Comparison of ENCODE assay signal across 16 mouse cellular contexts in genomic region chr1:192293391-192293790, GRCm38 (mm10).
DNase-seq lines count a peak whose midpoint lies in the region; ATAC-seq lines count a peak whose summit lies in the region.
"Had no signal": no experiment of that assay in that cellular context is flagged by ENCODE, and none has a peak within 500 bp of the region (broad histone marks: within the 10 kb centered on the region; RNA-seq: fewer than 3 reads in every experiment).

No protein-coding gene starts in this region.

- 70% methylated on average over 4 of the region's 4 CpGs for WGBS in hindbrain, embryonic 12.5 days
- 56% methylated on average over 4 of the region's 4 CpGs for WGBS in hindbrain, embryonic 14.5 days
- WGBS in neural tube, embryonic 13.5 days: 60% methylated on average over 4 of the region's 4 CpGs
- 40% methylated on average over 3 of the region's 4 CpGs for WGBS in intestine, embryonic 16.5 days
- 82% methylated on average over 4 of the region's 4 CpGs for WGBS in forebrain, embryonic 10.5 days

- ATAC-seq in hindbrain, embryonic 12.5 days (ENCODE audit: low FRiP score): 0 out of 2 replicates have a peak, but pooled peaks have one; percentile 26
- no peak for ATAC-seq in hindbrain, embryonic 14.5 days (ENCODE audit: low FRiP score)
- peak; percentile 47; the same call in 1 of the 2 replicates for ATAC-seq in neural tube, embryonic 13.5 days (ENCODE audit: low read depth)
- peak; percentile 84 for ATAC-seq in intestine, embryonic 16.5 days
- ATAC-seq: forebrain, embryonic 13.5 days; forebrain, postnatal 0 days; hindbrain, postnatal 0 days had no signal

- no peak for DNase-seq in hindbrain, embryonic 14.5 days (ENCODE audit: low spot score)
- no peak for DNase-seq in neural tube, embryonic 10.5 days (ENCODE audit: extremely low spot score, low spot score)
- DNase-seq in forebrain, embryonic 10.5 days (ENCODE audit: extremely low spot score, low spot score): no peak
- DNase-seq in urinary bladder, postnatal 36 days (ENCODE audit: low spot score in 2 of 2): no peak
- DNase-seq: adrenal gland, adult 2 months; adrenal gland, postnatal 25 days; forebrain, postnatal 0 days; gastrocnemius, postnatal 14 days; heart, postnatal 36 days had no signal

- no peak overlapping the region for H3K4me3 ChIP-seq in hindbrain, embryonic 12.5 days
- no peak overlapping the region for H3K4me3 ChIP-seq in hindbrain, embryonic 14.5 days (replicated peaks; ENCODE audit: low read length)
- no peak overlapping the region for H3K4me3 ChIP-seq in neural tube, embryonic 13.5 days
- H3K4me3 ChIP-seq in intestine, embryonic 16.5 days (ENCODE audit: low read length): no peak overlapping the region
- H3K4me3 ChIP-seq in forebrain, embryonic 10.5 days: no peak overlapping the region
- H3K4me3 ChIP-seq: embryonic facial prominence, embryonic 13.5 days; forebrain, embryonic 13.5 days; heart, embryonic 12.5 days had no signal

- H3K36me3 ChIP-seq in hindbrain, embryonic 12.5 days: no peaks in the 10 kb centered on the region
- no peaks in the 10 kb centered on the region for H3K36me3 ChIP-seq in hindbrain, embryonic 14.5 days (replicated peaks; ENCODE audit: control insufficient read depth, insufficient read depth)
- H3K36me3 ChIP-seq in neural tube, embryonic 13.5 days: no peaks in the 10 kb centered on the region
- H3K36me3 ChIP-seq in intestine, embryonic 16.5 days (ENCODE audit: control insufficient read depth, insufficient read depth, low read length): no peaks in the 10 kb centered on the region
- no peaks in the 10 kb centered on the region for H3K36me3 ChIP-seq in forebrain, embryonic 10.5 days (replicated peaks)
- H3K36me3 ChIP-seq: embryonic facial prominence, embryonic 13.5 days; heart, embryonic 12.5 days had no signal

- no peaks in the 10 kb centered on the region for H3K9me3 ChIP-seq in hindbrain, embryonic 12.5 days (replicated peaks)
- no peaks in the 10 kb centered on the region for H3K9me3 ChIP-seq in hindbrain, embryonic 14.5 days (ENCODE audit: control insufficient read depth, low read length)
- no peaks in the 10 kb centered on the region for H3K9me3 ChIP-seq in neural tube, embryonic 13.5 days
- H3K9me3 ChIP-seq in intestine, embryonic 16.5 days (ENCODE audit: control insufficient read depth, low read length): no peaks in the 10 kb centered on the region
- H3K9me3 ChIP-seq in forebrain, embryonic 10.5 days: no peaks in the 10 kb centered on the region
- H3K9me3 ChIP-seq: embryonic facial prominence, embryonic 13.5 days; forebrain, embryonic 13.5 days; heart, embryonic 12.5 days had no signal

- no peak overlapping the region for H3K27ac ChIP-seq in hindbrain, embryonic 12.5 days
- no peak overlapping the region for H3K27ac ChIP-seq in hindbrain, embryonic 14.5 days
- H3K27ac ChIP-seq in neural tube, embryonic 13.5 days (replicated peaks): no peak overlapping the region
- no peak overlapping the region for H3K27ac ChIP-seq in intestine, embryonic 16.5 days (ENCODE audit: low read length)
- H3K27ac ChIP-seq in forebrain, embryonic 10.5 days: no peak overlapping the region
- H3K27ac ChIP-seq: embryonic facial prominence, embryonic 13.5 days; forebrain, embryonic 13.5 days; hindbrain, postnatal 0 days had no signal

- no peaks in the 10 kb centered on the region for H3K4me1 ChIP-seq in hindbrain, embryonic 12.5 days
- H3K4me1 ChIP-seq in hindbrain, embryonic 14.5 days (replicated peaks; ENCODE audit: control insufficient read depth, insufficient read depth, low read length): no peaks in the 10 kb centered on the region
- no peaks in the 10 kb centered on the region for H3K4me1 ChIP-seq in neural tube, embryonic 13.5 days (replicated peaks)
- H3K4me1 ChIP-seq in intestine, embryonic 16.5 days (ENCODE audit: control insufficient read depth, insufficient read depth, low read length): 0 out of 2 replicates have a peak, but pooled peaks cover 3% of the 10 kb centered on the region
- no peaks in the 10 kb centered on the region for H3K4me1 ChIP-seq in forebrain, embryonic 10.5 days
- H3K4me1 ChIP-seq: embryonic facial prominence, embryonic 13.5 days; forebrain, embryonic 13.5 days; heart, embryonic 12.5 days had no signal

- H3K9ac ChIP-seq in hindbrain, embryonic 12.5 days: no peak overlapping the region
- no peak overlapping the region for H3K9ac ChIP-seq in hindbrain, embryonic 14.5 days
- H3K9ac ChIP-seq in neural tube, embryonic 13.5 days: no peak overlapping the region
- H3K9ac ChIP-seq in intestine, embryonic 16.5 days (ENCODE audit: low read depth, low read length): no peak overlapping the region
- H3K9ac ChIP-seq: embryonic facial prominence, embryonic 13.5 days; forebrain, embryonic 13.5 days; forebrain, postnatal 0 days; heart, embryonic 12.5 days had no signal

- no peaks in the 10 kb centered on the region for H3K27me3 ChIP-seq in hindbrain, embryonic 12.5 days
- no peaks in the 10 kb centered on the region for H3K27me3 ChIP-seq in hindbrain, embryonic 14.5 days (ENCODE audit: control insufficient read depth, insufficient read depth, low read length)
- H3K27me3 ChIP-seq in neural tube, embryonic 13.5 days: no peaks in the 10 kb centered on the region
- H3K27me3 ChIP-seq in intestine, embryonic 16.5 days (replicated peaks; ENCODE audit: control insufficient read depth, insufficient read depth, low read length): no peaks in the 10 kb centered on the region
- H3K27me3 ChIP-seq in forebrain, embryonic 10.5 days (ENCODE audit: poor library complexity, severe bottlenecking): no peaks in the 10 kb centered on the region
- H3K27me3 ChIP-seq: embryonic facial prominence, embryonic 13.5 days; forebrain, embryonic 13.5 days; heart, embryonic 12.5 days had no signal

- H3K4me2 ChIP-seq in hindbrain, embryonic 12.5 days (replicated peaks): no peak overlapping the region
- no peak overlapping the region for H3K4me2 ChIP-seq in hindbrain, embryonic 14.5 days (replicated peaks)
- H3K4me2 ChIP-seq in neural tube, embryonic 13.5 days: no peak overlapping the region
- no peak overlapping the region for H3K4me2 ChIP-seq in intestine, embryonic 16.5 days (ENCODE audit: low read depth, low read length)
- H3K4me2 ChIP-seq: embryonic facial prominence, embryonic 13.5 days; forebrain, embryonic 13.5 days; heart, embryonic 12.5 days had no signal
